Mouse (Mus musculus) CH12.LX (cell line): ENCODE measurements around the gene Tubd1. TPM values are rescaled to one million over a fixed set of nuclear protein-coding genes. Genes with fewer than 3 reads are reported as not detected.
A peak's percentile ranks its signal among the peaks of the same experiment; 100 is the strongest.

Experiments
- DNase-seq: peaks from one replicate; pipeline ENCODE4 v3.0.0-alpha.2; 2013; ENCODE audit errors: extremely low read depth
- H3K27ac ChIP-seq: 2 replicates; pipeline ENCODE4 v1.5.1; 2012; ENCODE audit warnings: low read depth, mild to moderate bottlenecking, control low read depth, moderate library complexity; ENCODE audit not compliant: insufficient read depth
- H3K27me3 ChIP-seq: replicated peaks from 2 replicates; pipeline ENCODE3; 2012; ENCODE audit warnings: inconsistent platforms
- H3K36me3 ChIP-seq, 2 experiments: replicated peaks in 1 of 2; 2 replicates each; pipeline versions ENCODE3 to v1.6.1; 2012; ENCODE audit warnings: inconsistent platforms in 1 of 2, low read length in 1 of 2, mild to moderate bottlenecking in 1 of 2, mixed read lengths in 1 of 2, moderate library complexity in 1 of 2; ENCODE audit not compliant: control insufficient read depth in 1 of 2, insufficient read depth in 1 of 2
- H3K4me1 ChIP-seq, 2 experiments: 2 replicates each; pipeline ENCODE4 v1.6.1; 2012; ENCODE audit warnings: inconsistent platforms in 1 of 2, moderate library complexity in 1 of 2; ENCODE audit not compliant: insufficient read depth in 2 of 2, control insufficient read depth in 1 of 2
- H3K4me2 ChIP-seq: 2 replicates; pipeline ENCODE4 v1.6.1; 2012; ENCODE audit warnings: low read depth, mild to moderate bottlenecking, control low read depth; ENCODE audit not compliant: poor library complexity, insufficient read depth, severe bottlenecking
- H3K4me3 ChIP-seq, 3 experiments: fragments of 150-350 bp in 1 of 3; sonication (generic) in 1 of 3; replicated peaks in 1 of 3; 2 replicates each; pipeline versions ENCODE3 to v1.5.1; 2011 to 2012; ENCODE audit warnings: low read depth in 2 of 3, low read length in 2 of 3, mild to moderate bottlenecking in 2 of 3, moderate library complexity in 2 of 3, control low read depth in 1 of 3, improper control_type of control experiment in 1 of 3, inconsistent platforms in 1 of 3, mixed read lengths in 1 of 3; ENCODE audit not compliant: poor library complexity in 1 of 3
- H3K79me2 ChIP-seq: replicated peaks from 2 replicates; pipeline ENCODE4 v1.6.1; 2012; ENCODE audit warnings: mild to moderate bottlenecking, moderate library complexity; ENCODE audit not compliant: control insufficient read depth, poor library complexity, insufficient read depth, severe bottlenecking; ENCODE audit errors: extremely low read depth
- H3K9ac ChIP-seq: 2 replicates; pipeline ENCODE4 v1.6.1; 2012; ENCODE audit warnings: low read depth, mild to moderate bottlenecking, control low read depth, moderate library complexity; ENCODE audit not compliant: insufficient read depth
- H3K9me3 ChIP-seq: replicated peaks from 2 replicates; pipeline ENCODE3; 2012; ENCODE audit warnings: low read length, inconsistent platforms, mixed read lengths
- BHLHE40 ChIP-seq: IDR thresholded peaks from 2 replicates; pipeline ENCODE4 v1.6.1; 2011; ENCODE audit warnings: mild to moderate bottlenecking, low read depth, low read length, improper control_type of control experiment
- CHD1 ChIP-seq: IDR thresholded peaks from 2 replicates; pipeline ENCODE4 v1.6.1; 2012; ENCODE audit warnings: low read depth, low read length, improper control_type of control experiment, inconsistent platforms
- CHD2 ChIP-seq: IDR thresholded peaks from 2 replicates; pipeline ENCODE4 v1.6.1; 2011; ENCODE audit warnings: low read length, improper control_type of control experiment
- CTCF ChIP-seq, 2 experiments: IDR thresholded peaks in 1 of 2; conservative IDR thresholded peaks in 1 of 2; 2 replicates each; pipeline ENCODE4 v1.5.1; 2011 to 2012; ENCODE audit warnings: low read depth in 2 of 2, low read length in 2 of 2, improper control_type of control experiment in 1 of 2, inconsistent platforms in 1 of 2, mild to moderate bottlenecking in 1 of 2, moderate library complexity in 1 of 2
- E2F4 ChIP-seq: IDR thresholded peaks from 2 replicates; pipeline ENCODE4 v1.6.1; 2011; ENCODE audit warnings: low read depth, low read length, improper control_type of control experiment; ENCODE audit not compliant: insufficient replicate concordance
- ELF1 ChIP-seq: IDR thresholded peaks from 2 replicates; pipeline ENCODE4 v1.6.1; 2014; ENCODE audit warnings: low read depth, mild to moderate bottlenecking, inconsistent platforms, low read length, improper control_type of control experiment
- EP300 ChIP-seq: IDR thresholded peaks from 2 replicates; pipeline ENCODE4 v1.6.1; 2011; ENCODE audit warnings: low read length, improper control_type of control experiment
- ETS1 ChIP-seq: conservative IDR thresholded peaks from 2 replicates; pipeline ENCODE4 v1.6.1; 2012; ENCODE audit warnings: low read depth, mild to moderate bottlenecking, inconsistent platforms, low read length, improper control_type of control experiment, moderate library complexity
- HCFC1 ChIP-seq: IDR thresholded peaks from 2 replicates; pipeline ENCODE4 v1.6.1; 2012; ENCODE audit warnings: low read depth, mild to moderate bottlenecking, inconsistent platforms, low read length, improper control_type of control experiment
- IRF4 ChIP-seq: IDR thresholded peaks from 2 replicates; pipeline ENCODE4 v1.6.1; 2014; ENCODE audit warnings: low read depth, mild to moderate bottlenecking, inconsistent platforms, low read length, improper control_type of control experiment
- JUN ChIP-seq: IDR thresholded peaks from 2 replicates; pipeline ENCODE4 v1.6.1; 2011; ENCODE audit warnings: low read depth, mild to moderate bottlenecking, low read length, improper control_type of control experiment, moderate library complexity; ENCODE audit not compliant: insufficient read depth
- JUND ChIP-seq: conservative IDR thresholded peaks from 2 replicates; pipeline ENCODE4 v1.6.1; 2011; ENCODE audit warnings: low read depth, low read length, improper control_type of control experiment
- KAT2A ChIP-seq: IDR thresholded peaks from 2 replicates; pipeline ENCODE4 v1.6.1; 2012; ENCODE audit warnings: low read length, improper control_type of control experiment, inconsistent platforms; ENCODE audit not compliant: insufficient replicate concordance
- MAFK ChIP-seq: IDR thresholded peaks from 2 replicates; pipeline ENCODE4 v1.6.1; 2011; ENCODE audit warnings: low read length, improper control_type of control experiment; ENCODE audit not compliant: insufficient replicate concordance
- MAX ChIP-seq: IDR thresholded peaks from 2 replicates; pipeline ENCODE4 v1.6.1; 2011; ENCODE audit warnings: low read length, improper control_type of control experiment
- MAZ ChIP-seq: IDR thresholded peaks from 2 replicates; pipeline ENCODE4 v1.6.1; 2012; ENCODE audit warnings: low read depth, mild to moderate bottlenecking, inconsistent platforms, low read length, improper control_type of control experiment, moderate library complexity
- MEF2A ChIP-seq: IDR thresholded peaks from 2 replicates; pipeline ENCODE4 v1.6.1; 2014; ENCODE audit warnings: low read depth, mild to moderate bottlenecking, inconsistent platforms, low read length, improper control_type of control experiment, borderline replicate concordance
- MXI1 ChIP-seq: IDR thresholded peaks from 2 replicates; pipeline ENCODE4 v1.6.1; 2011; ENCODE audit warnings: mild to moderate bottlenecking, low read depth, low read length, improper control_type of control experiment
- MYC ChIP-seq: IDR thresholded peaks from 2 replicates; pipeline ENCODE4 v1.6.1; 2011; ENCODE audit warnings: low read depth, mild to moderate bottlenecking, improper control_type of control experiment, low read length
- NELFE ChIP-seq: IDR thresholded peaks from 2 replicates; pipeline ENCODE4 v1.6.1; 2011; ENCODE audit warnings: low read depth, low read length, improper control_type of control experiment
- NRF1 ChIP-seq: IDR thresholded peaks from 2 replicates; pipeline ENCODE4 v1.6.1; 2014; ENCODE audit warnings: low read depth, mild to moderate bottlenecking, inconsistent platforms, low read length, improper control_type of control experiment, moderate library complexity
- PAX5 ChIP-seq: IDR thresholded peaks from 2 replicates; pipeline ENCODE4 v1.6.1; 2012; ENCODE audit warnings: low read length, inconsistent platforms, mixed read lengths
- POLR2A ChIP-seq: IDR thresholded peaks from 2 replicates; pipeline ENCODE4 v1.6.1; 2011; ENCODE audit warnings: low read depth, mild to moderate bottlenecking, improper control_type of control experiment, low read length
- POLR2AphosphoS2 ChIP-seq: IDR thresholded peaks from 2 replicates; pipeline ENCODE4 v1.6.1; 2011; ENCODE audit warnings: low read depth, low read length, improper control_type of control experiment
- RAD21 ChIP-seq: IDR thresholded peaks from 2 replicates; pipeline ENCODE4 v1.6.1; 2011; ENCODE audit warnings: low read depth, mild to moderate bottlenecking, low read length, improper control_type of control experiment, moderate library complexity
- RCOR1 ChIP-seq: conservative IDR thresholded peaks from 2 replicates; pipeline ENCODE4 v1.6.1; 2012; ENCODE audit warnings: low read depth, mild to moderate bottlenecking, inconsistent platforms, low read length, improper control_type of control experiment
- SIN3A ChIP-seq: IDR thresholded peaks from 2 replicates; pipeline ENCODE4 v1.6.1; 2012; ENCODE audit warnings: low read length, improper control_type of control experiment, inconsistent platforms
- SMC3 ChIP-seq: IDR thresholded peaks from 2 replicates; pipeline ENCODE4 v1.6.1; 2011; ENCODE audit warnings: low read depth, low read length, improper control_type of control experiment
- TBP ChIP-seq: conservative IDR thresholded peaks from 2 replicates; pipeline ENCODE4 v1.6.1; 2011; ENCODE audit warnings: low read depth, low read length, improper control_type of control experiment
- TCF12 ChIP-seq: IDR thresholded peaks from 2 replicates; pipeline ENCODE4 v1.6.1; 2014; ENCODE audit warnings: low read depth, mild to moderate bottlenecking, inconsistent platforms, low read length, improper control_type of control experiment
- UBTF ChIP-seq: IDR thresholded peaks from 2 replicates; pipeline ENCODE4 v1.6.1; 2012; ENCODE audit warnings: low read depth, mild to moderate bottlenecking, inconsistent platforms, low read length, improper control_type of control experiment, moderate library complexity
- USF1 ChIP-seq: IDR thresholded peaks from 2 replicates; pipeline ENCODE4 v1.6.1; 2014; ENCODE audit warnings: low read depth, mild to moderate bottlenecking, inconsistent platforms, low read length, improper control_type of control experiment
- USF2 ChIP-seq: conservative IDR thresholded peaks from 2 replicates; pipeline ENCODE4 v1.6.1; 2011; ENCODE audit warnings: low read depth, low read length, improper control_type of control experiment
- ZC3H11A ChIP-seq: IDR thresholded peaks from 2 replicates; pipeline ENCODE4 v1.6.1; 2012; ENCODE audit warnings: low read depth, mild to moderate bottlenecking, inconsistent platforms, low read length, improper control_type of control experiment
- ZKSCAN1 ChIP-seq: IDR thresholded peaks from 2 replicates; pipeline ENCODE4 v1.6.1; 2012; ENCODE audit warnings: low read depth, inconsistent platforms, low read length, improper control_type of control experiment, borderline replicate concordance
- ZMIZ1 ChIP-seq: IDR thresholded peaks from 2 replicates; pipeline ENCODE4 v1.6.1; 2012; ENCODE audit warnings: low read depth, mild to moderate bottlenecking, inconsistent platforms, low read length, improper control_type of control experiment
- ZNF384 ChIP-seq: IDR thresholded peaks from 2 replicates; pipeline ENCODE4 v1.6.1; 2012; ENCODE audit warnings: low read depth, low read length, improper control_type of control experiment, inconsistent platforms
- dilution Hi-C: fragments of 300-500 bp; cut with MboI; formaldehyde crosslinking; loops from 2 replicates; pipeline ENCODE4 v1.14.3; 2020; ENCODE audit warnings: low sequenced_read_pairs; ENCODE audit not compliant: extremely low pct_unique_long_range_greater_than_20kb, extremely low pct_ligation_motif_present
- in situ Hi-C: fragments of 300-500 bp; cut with MboI; formaldehyde crosslinking; loops from 3 replicates; pipeline ENCODE4 v1.14.3; 2019; ENCODE audit warnings: low sequenced_read_pairs, low pct_ligation_motif_present, low pct_unique_long_range_greater_than_20kb, mixed read lengths
- polyA plus RNA-seq: library from polyadenylated mRNA; unstranded; fragments of >175 nt; gene quantifications from 2 replicates; pipeline ENCODE4 v1.2.1, GENCODE M21; 2012; ENCODE audit warnings: low read depth; ENCODE audit not compliant: insufficient read length
- total RNA-seq, 2 experiments: library from RNA; depleted of rRNA; stranded (reverse); fragments of 300-350 nt in 1 of 2; fragments of >200 nt in 1 of 2; gene quantifications; 2 replicates each; pipeline ENCODE4 v1.2.3; 2012 to 2014

The Tubd1 gene
- total and polyA plus RNA-seq, 3 experiments = 9.7 to 12.6 (median 11.9) TPM

- in situ Hi-C loops = no loop called here
- peaks cover 5 to 14% of the 10 kb centered on the region in 2 experiments for H3K36me3 ChIP-seq
Measured at GRCm38 (mm10) chr11:86586177-86586867, 41.5 kb downstream of the Tubd1 start.

GRCm38 (mm10) chr11:86586868-86587792, 42.3 kb downstream of the Tubd1 start:
- peak overlapping the region; percentile 99 for H3K9ac ChIP-seq
- no peaks in the 10 kb centered on the region for H3K27me3 ChIP-seq
- in situ Hi-C loops = no loop called here
- H3K36me3 ChIP-seq = peaks cover 5 to 14% of the 10 kb centered on the region in 2 experiments
- peaks cover 18 to 52% of the 10 kb centered on the region in 2 experiments for H3K4me1 ChIP-seq
- peaks cover 25% of the 10 kb centered on the region for H3K79me2 ChIP-seq
- H3K9me3 ChIP-seq = no peaks in the 10 kb centered on the region
- dilution Hi-C loops = loop anchor here (5.0 kb wide), 1 partner anchor 35 kb away; no protein-coding TSS in a partner anchor
- peak overlapping the region; percentile 97 for H3K4me2 ChIP-seq
- peak overlapping the region; percentile 64 to 81 (median 76) for H3K4me3 ChIP-seq
- peak; percentile 98 for DNase-seq
- H3K27ac ChIP-seq = peak overlapping the region; percentile 74
- no peak; the same call in 1 of the 2 replicates for TF ChIP-seq RCOR1
- no peak for TF ChIP-seq USF1
- TF ChIP-seq MYC = peak; percentile 72
- peak; percentile 66 for TF ChIP-seq MEF2A
- 0 out of 2 replicates have a peak, but pooled peaks have one; percentile 33 for TF ChIP-seq KAT2A
- TF ChIP-seq BHLHE40 = peak; percentile 40
- TF ChIP-seq ELF1 = peak; percentile 55; the same call in 1 of the 2 replicates
- TF ChIP-seq JUND = no peak; the same call in 1 of the 2 replicates
- peak; percentile 98 for TF ChIP-seq NELFE
- TF ChIP-seq MXI1 = peak; percentile 56
- no peak for TF ChIP-seq MAFK
- no peak for TF ChIP-seq PAX5
- TF ChIP-seq E2F4 = no peak

More at GRCm38 (mm10) chr11:86586177-86586867, 41.5 kb downstream of the Tubd1 start:
- peaks cover 25% of the 10 kb centered on the region for H3K79me2 ChIP-seq
- no peaks in the 10 kb centered on the region for H3K9me3 ChIP-seq
- peaks cover 11 to 48% of the 10 kb centered on the region in 2 experiments for H3K4me1 ChIP-seq
- peak overlapping the region; percentile 99 for H3K9ac ChIP-seq
- dilution Hi-C loops = loop anchor here (5.0 kb wide), 1 partner anchor 36 kb away; no protein-coding TSS in a partner anchor
- H3K27me3 ChIP-seq = no peaks in the 10 kb centered on the region
- peak overlapping the region; percentile 64 to 81 (median 76) for H3K4me3 ChIP-seq
- no peak for DNase-seq
- peak overlapping the region; percentile 9 for H3K4me2 ChIP-seq
- TF ChIP-seq ZMIZ1 (no peak; the same call in none of the 2 replicates), CHD1 (peak; percentile 98), ELF1 (no peak; the same call in 1 of the 2 replicates), E2F4 (no peak), RAD21 (no peak; the same call in 1 of the 2 replicates), EP300 (0 out of 2 replicates have a peak, but pooled peaks have one; percentile 31), MYC (peak; percentile 90), POLR2AphosphoS2 (peak; percentile 11; the same call in 1 of the 2 replicates), TCF12 (no peak), JUN (no peak), MAZ (no peak), MXI1 (peak; percentile 70; the same call in 1 of the 2 replicates), IRF4 (peak; percentile 26; the same call in 1 of the 2 replicates), HCFC1 (no peak; the same call in 1 of the 2 replicates), NELFE (no peak), USF2 (no peak), ZKSCAN1 (no peak), CHD2 (peak; percentile 62; the same call in 1 of the 2 replicates), NRF1 (no peak), POLR2A (no peak), TBP (no peak), MAX (peak; percentile 84), CTCF (conservative IDR thresholded peaks at IDR 0.05 in 1 of 2, IDR thresholded peaks at IDR 0.05 in 1 of 2; ENCODE audit: low read depth in 2 of 2, low read length in 2 of 2) (no peak), ZC3H11A (no peak), BHLHE40 (peak; percentile 63), PAX5 (no peak), ZNF384 (peak; percentile 44), KAT2A (no peak), RCOR1 (peak; percentile 81; the same call in 1 of the 2 replicates), SIN3A (peak; percentile 54), MAFK (no peak), UBTF (no peak; the same call in 1 of the 2 replicates), SMC3 (no peak; the same call in none of the 2 replicates), ETS1 (no peak; the same call in 1 of the 2 replicates), MEF2A (no peak), JUND (no peak)
- H3K27ac ChIP-seq = peak overlapping the region; percentile 74
